Mouse (Mus musculus) liver, embryonic 14.5 days (tissue): ENCODE data around the gene Capn5. TPM values are rescaled to one million over a fixed set of nuclear protein-coding genes. Genes with fewer than 3 reads are reported as not detected.

Experiments used
- ATAC-seq: fragments of 200-750 bp; cut with Nextera tagmentation; 2 replicates; pipeline ENCODE4 v1.8.0; 2017; ENCODE audit warnings: moderate number of reproducible peaks, mild to moderate bottlenecking, moderate library complexity; ENCODE audit not compliant: insufficient read depth
- DNase-seq, 3 experiments: peaks; one replicate each; pipeline ENCODE4 v3.0.0-alpha.2; 2012 to 2013; ENCODE audit warnings: low read depth in 3 of 3, low spot score in 3 of 3
- H3K27ac ChIP-seq: fragments of 300-500 bp; sonication (generic); 2 replicates; pipeline ENCODE4 v1.5.1; 2014; ENCODE audit warnings: moderate library complexity, mild to moderate bottlenecking, control low read depth, inconsistent platforms
- H3K27me3 ChIP-seq: fragments of 300-500 bp; sonication (generic); 2 replicates; pipeline ENCODE4 v1.6.1; 2014; ENCODE audit warnings: mild to moderate bottlenecking, low read length, moderate library complexity; ENCODE audit not compliant: control insufficient read depth, insufficient read depth
- H3K36me3 ChIP-seq: fragments of 300-500 bp; sonication (generic); replicated peaks from 2 replicates; pipeline ENCODE4 v1.6.1; 2014; ENCODE audit warnings: low read depth; ENCODE audit not compliant: control insufficient read depth, insufficient read depth
- H3K4me1 ChIP-seq, 2 experiments: fragments of 200-500 bp in 1 of 2; fragments of 300-500 bp in 1 of 2; sonication (generic) in 1 of 2; replicated peaks; 2 replicates each; pipeline ENCODE4 v1.6.1; 2012 to 2014; ENCODE audit warnings: antibody characterized with exemption in 1 of 2, inconsistent platforms in 1 of 2, low read length in 1 of 2; ENCODE audit not compliant: control insufficient read depth in 2 of 2, insufficient read depth in 2 of 2
- H3K4me2 ChIP-seq: fragments of 300-500 bp; sonication (generic); 2 replicates; pipeline ENCODE4 v1.6.1; 2014; ENCODE audit warnings: low read depth, mild to moderate bottlenecking, control low read depth, moderate library complexity
- H3K4me3 ChIP-seq, 2 experiments: fragments of 200-500 bp in 1 of 2; fragments of 300-500 bp in 1 of 2; sonication (generic) in 1 of 2; 2 replicates each; pipeline ENCODE4 v1.5.1; 2012 to 2014; ENCODE audit warnings: low read depth in 2 of 2, low read length in 2 of 2, mild to moderate bottlenecking in 2 of 2, control low read depth in 1 of 2, inconsistent platforms in 1 of 2, moderate library complexity in 1 of 2; ENCODE audit not compliant: insufficient read depth in 1 of 2
- H3K9ac ChIP-seq: fragments of 300-500 bp; sonication (generic); replicated peaks from 2 replicates; pipeline ENCODE4 v1.6.1; 2014; ENCODE audit warnings: mild to moderate bottlenecking, control low read depth, moderate library complexity
- H3K9me3 ChIP-seq: fragments of 300-500 bp; sonication (generic); 2 replicates; pipeline ENCODE4 v1.6.1; 2016; ENCODE audit warnings: low read length, mixed read lengths; ENCODE audit not compliant: control insufficient read depth
- CTCF ChIP-seq: IDR thresholded peaks from 2 replicates; pipeline ENCODE4 v1.5.1; 2016; ENCODE audit warnings: antibody characterized with exemption, low read depth, control low read depth
- EP300 ChIP-seq: IDR thresholded peaks from 2 replicates; pipeline ENCODE4 v1.6.1; 2016; ENCODE audit warnings: antibody characterized with exemption, low read depth
- WGBS: fragments of 180-500 bp; shearing (Covaris S2); extraction: QIAGEN DNeasy Blood & Tissue Kit; methylation state at CpG from one replicate; pipeline ENCODE4 v1.1.7; 2014; ENCODE audit not compliant: insufficient replicate concordance; 5-methylcytosine and 5-hydroxymethylcytosine counted together
- polyA plus RNA-seq, 2 experiments: library from polyadenylated mRNA; depleted of rRNA in 1 of 2; stranded (reverse) in 1 of 2; unstranded in 1 of 2; fragments of >200 nt; fragmentation: Nextera tagmentation in 1 of 2; extraction: Ambion mirVana in 1 of 2; gene quantifications; 2 replicates each; pipeline versions ENCODE4 v1.2.1 to v1.2.3; 2012 to 2014

Capn5 gene
- polyA plus RNA-seq, 2 experiments = 8.9 to 13.1 TPM

- no peak for TF ChIP-seq EP300
- TF ChIP-seq CTCF = 0 out of 2 replicates have a peak, but pooled peaks have one; percentile 3
- Histone ChIP-seq H3K4me1 (peaks cover 0 to 7% of the 10 kb centered on the region in 2 experiments; a peak in 2 of 4 replicates), H3K27me3 (no peaks in the 10 kb centered on the region), H3K4me2 (peak within 1 kb of the TSS; percentile 32; the same call in 1 of the 2 replicates), H3K36me3 (peaks cover 4% of the 10 kb centered on the region), H3K4me3 (peak within 1 kb of the TSS; percentile 0 to 45; a peak in 1 of 4 replicates), H3K9me3 (no peaks in the 10 kb centered on the region), H3K27ac (no peak within 1 kb of the TSS), H3K9ac (no peak within 1 kb of the TSS)
- 40% methylated on average over 9 of the region's 9 CpGs for WGBS
- DNase-seq (peak in 1 of 3 experiments; percentile 23), ATAC-seq (peak; percentile 54)
Measured at GRCm38 (mm10) chr7:98119179-98119960, 58.7 kb downstream of the Capn5 start, which contains the start of gene Myo7a. Gene Myo7a, minus strand, starts transcription at chr7:98119524.

GRCm38 (mm10) chr7:98117012-98117660 is 60.9 kb downstream of the Capn5 start:
- H3K9ac ChIP-seq = no peak overlapping the region
- H3K36me3 ChIP-seq = no peaks in the 10 kb centered on the region
- no peak overlapping the region for H3K27ac ChIP-seq
- peaks cover 3% of the 10 kb centered on the region; the same call in 1 of the 2 replicates for H3K27me3 ChIP-seq
- H3K4me3 ChIP-seq = no peak overlapping the region
- ATAC-seq = no peak
- no peak for DNase-seq
- TF ChIP-seq EP300 (no peak), CTCF (no peak)
- H3K4me1 ChIP-seq = peaks cover 0 to 7% of the 10 kb centered on the region in 2 experiments; a peak in 2 of 4 replicates
- no peaks in the 10 kb centered on the region for H3K9me3 ChIP-seq
- no peak overlapping the region for H3K4me2 ChIP-seq
- WGBS = 35% methylated on average over 11 of the region's 11 CpGs

GRCm38 (mm10) chr7:98114656-98115055 is 63.4 kb downstream of the Capn5 start:
- Histone ChIP-seq H3K36me3 (no peaks in the 10 kb centered on the region), H3K9ac (no peak overlapping the region), H3K4me1 (peaks cover 0 to 3% of the 10 kb centered on the region in 2 experiments; a peak in 1 of 4 replicates), H3K27ac (no peak overlapping the region), H3K4me3 (no peak overlapping the region), H3K9me3 (no peaks in the 10 kb centered on the region), H3K4me2 (no peak overlapping the region), H3K27me3 (peaks cover 12% of the 10 kb centered on the region)
- 44% methylated on average over 6 of the region's 6 CpGs for WGBS
- no peak for DNase-seq
- no peak for ATAC-seq
- no peak for TF ChIP-seq CTCF
- no peak for TF ChIP-seq EP300

GRCm38 (mm10) chr7:98111233-98111632 is 66.8 kb downstream of the Capn5 start:
- H3K4me1 ChIP-seq = peaks cover 0 to 3% of the 10 kb centered on the region in 2 experiments; a peak in 1 of 4 replicates
- no peak for DNase-seq
- no peaks in the 10 kb centered on the region for H3K9me3 ChIP-seq
- TF ChIP-seq CTCF (no peak), EP300 (no peak)
- H3K27me3 ChIP-seq = peaks cover 12% of the 10 kb centered on the region
- H3K27ac ChIP-seq = no peak overlapping the region
- H3K4me3 ChIP-seq = no peak overlapping the region
- 22% methylated on average over 25 of the region's 25 CpGs for WGBS
- no peak overlapping the region for H3K4me2 ChIP-seq
- H3K36me3 ChIP-seq = no peaks in the 10 kb centered on the region
- no peak overlapping the region for H3K9ac ChIP-seq
- ATAC-seq = no peak

- 62% methylated on average over 4 of the region's 4 CpGs for WGBS
Measured at GRCm38 (mm10) chr7:98109771-98110170, 68.3 kb downstream of the Capn5 start.

More at GRCm38 (mm10) chr7:98109771-98110170, 68.3 kb downstream of the Capn5 start:
- Histone ChIP-seq H3K4me2 (no peak overlapping the region), H3K27ac (no peak overlapping the region), H3K27me3 (peaks cover 12% of the 10 kb centered on the region), H3K36me3 (no peaks in the 10 kb centered on the region), H3K4me3 (no peak overlapping the region), H3K9me3 (no peaks in the 10 kb centered on the region), H3K4me1 (peaks cover 0 to 3% of the 10 kb centered on the region in 2 experiments; a peak in 1 of 4 replicates), H3K9ac (no peak overlapping the region)
- no peak for TF ChIP-seq EP300
- TF ChIP-seq CTCF = no peak
- ATAC-seq (no peak), DNase-seq (no peak)
